Mouse (Mus musculus) G1E (cell line): ENCODE measurements around the gene Ethe1.

Experiments
- CTCF ChIP-seq: IDR thresholded peaks from 2 replicates; pipeline ENCODE4 v1.5.1; 2012; ENCODE audit warnings: low read depth, low read length, inconsistent platforms, mixed read lengths
- GATA1 ChIP-seq: IDR thresholded peaks from 2 replicates; pipeline ENCODE4 v1.6.1; 2012; ENCODE audit warnings: borderline replicate concordance, low read length, inconsistent platforms, mixed read lengths
- GATA2 ChIP-seq: IDR thresholded peaks from 2 replicates; pipeline ENCODE4 v1.6.1; 2012; ENCODE audit warnings: low read depth, low read length, inconsistent platforms, borderline replicate concordance
- POLR2AphosphoS5 ChIP-seq: IDR thresholded peaks from 2 replicates; pipeline ENCODE4 v1.6.1; 2012; ENCODE audit warnings: low read depth, low read length, inconsistent platforms; ENCODE audit not compliant: insufficient replicate concordance

DNA sequence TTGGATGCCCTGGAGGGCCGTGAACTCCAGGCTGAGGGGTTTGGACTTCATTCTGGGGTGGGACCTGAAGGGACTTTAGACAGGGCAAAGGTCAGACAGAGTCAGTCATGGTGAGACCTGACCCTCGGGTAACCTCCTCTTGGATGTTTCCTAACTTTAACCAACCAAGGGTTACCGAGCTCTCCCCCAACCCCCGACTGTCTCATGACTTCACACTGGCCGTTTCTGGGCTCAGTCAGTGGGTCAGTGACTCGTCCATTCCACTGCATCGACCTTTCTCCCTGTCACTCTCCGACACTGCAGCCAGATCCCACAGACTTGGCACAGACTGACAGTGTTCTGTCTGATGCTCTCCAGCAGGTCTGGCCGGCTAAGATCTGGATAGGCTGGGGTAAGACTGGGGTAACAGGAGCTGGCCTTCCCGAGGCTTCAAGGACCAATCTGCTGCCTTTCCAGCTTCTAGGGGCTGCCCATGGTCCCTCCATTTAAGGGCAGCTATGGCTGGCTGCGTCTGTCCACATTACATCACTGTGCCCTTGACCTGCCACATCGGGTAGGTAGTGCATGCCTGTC is 13.0 kb upstream of the Ethe1 start:
- TF ChIP-seq POLR2AphosphoS5, result no peak
- TF ChIP-seq CTCF, result no peak
- TF ChIP-seq GATA2, result no peak
- no peak for TF ChIP-seq GATA1
